Mouse (Mus musculus) myocyte (in vitro differentiated cells): ENCODE results near the gene Gm21915.

Source experiments
- CEBPB ChIP-seq: IDR thresholded peaks from 2 replicates; pipeline ENCODE4 v1.6.1; 2011; ENCODE audit warnings: mild to moderate bottlenecking, moderate library complexity; ENCODE audit not compliant: poor library complexity, insufficient read depth, severe bottlenecking
- E2F4 ChIP-seq: IDR thresholded peaks from one replicate; pipeline ENCODE4 v1.6.1; 2011; ENCODE audit warnings: mild to moderate bottlenecking, control low read depth, moderate library complexity; ENCODE audit not compliant: insufficient read depth
- MAX ChIP-seq: IDR thresholded peaks from one replicate; pipeline ENCODE4 v1.6.1; 2011; ENCODE audit warnings: low read depth, mild to moderate bottlenecking, control low read depth
- MYOG ChIP-seq, 3 experiments: IDR thresholded peaks; one replicate each; pipeline ENCODE4 v1.6.1; 2011; ENCODE audit warnings: control low read depth in 2 of 3, low read depth in 2 of 3, mild to moderate bottlenecking in 2 of 3; ENCODE audit not compliant: insufficient read length in 2 of 3, control insufficient read depth in 1 of 3, insufficient read depth in 1 of 3
- POLR2A ChIP-seq: IDR thresholded peaks from one replicate; pipeline ENCODE4 v1.6.1; 2011; ENCODE audit warnings: low read depth, mild to moderate bottlenecking, control low read depth, moderate library complexity; ENCODE audit not compliant: insufficient read length
- POLR2AphosphoS2 ChIP-seq: IDR thresholded peaks from one replicate; pipeline ENCODE4 v1.6.1; 2011; ENCODE audit warnings: low read depth, control low read depth; ENCODE audit not compliant: insufficient read length
- SRF ChIP-seq: IDR thresholded peaks from one replicate; pipeline ENCODE4 v1.6.1; 2011; ENCODE audit warnings: low read depth; ENCODE audit not compliant: control insufficient read depth, insufficient read length
- TCF12 ChIP-seq: IDR thresholded peaks from one replicate; pipeline ENCODE4 v1.6.1; 2011; ENCODE audit warnings: mild to moderate bottlenecking, control low read depth; ENCODE audit not compliant: poor library complexity, insufficient read depth, severe bottlenecking
- TCF3 ChIP-seq: IDR thresholded peaks from one replicate; pipeline ENCODE4 v1.6.1; 2011; ENCODE audit warnings: low read depth, control low read depth; ENCODE audit not compliant: insufficient read length
- USF1 ChIP-seq: IDR thresholded peaks from one replicate; pipeline ENCODE4 v1.6.1; 2011; ENCODE audit warnings: low read depth, mild to moderate bottlenecking, control low read depth, moderate library complexity

GRCm38 (mm10) chr9:40628130-40629069 is 42.0 kb upstream of the Gm21915 start:
- TF ChIP-seq POLR2A (no peak), POLR2AphosphoS2 (no peak), MAX (no peak), CEBPB (no peak), USF1 (no peak), TCF12 (no peak), TCF3 (no peak), E2F4 (no peak), SRF (no peak), MYOG (IDR thresholded peaks at IDR 0.05; ENCODE audit: control insufficient read depth in 1 of 3, insufficient read depth in 1 of 3, insufficient read length in 2 of 3, low read depth in 2 of 3) (no peak)
